Mouse (Mus musculus) embryonic facial prominence, embryonic 10.5 days (tissue): Measurements from ENCODE around the gene Tbc1d1. TPM values are rescaled to one million over a fixed set of nuclear protein-coding genes. Genes with fewer than 3 reads are reported as not detected.

Experiments used
- DNase-seq: peaks from one replicate; pipeline ENCODE4 v3.0.0-alpha.2; 2017; ENCODE audit warnings: low spot score
- H3K27ac ChIP-seq: fragments of 300-500 bp; sonication (generic); replicated peaks from 2 replicates; pipeline ENCODE4 v1.5.1; 2016; ENCODE audit warnings: mild to moderate bottlenecking
- H3K27me3 ChIP-seq: fragments of 300-500 bp; sonication (generic); replicated peaks from 2 replicates; pipeline ENCODE4 v1.6.1; 2016; ENCODE audit warnings: low read depth, mild to moderate bottlenecking; ENCODE audit not compliant: poor library complexity, severe bottlenecking
- H3K36me3 ChIP-seq: fragments of 300-500 bp; sonication (generic); replicated peaks from 2 replicates; pipeline ENCODE4 v1.6.1; 2016; ENCODE audit warnings: mild to moderate bottlenecking, moderate library complexity
- H3K4me1 ChIP-seq: fragments of 300-500 bp; sonication (generic); 2 replicates; pipeline ENCODE4 v1.6.1; 2016
- H3K4me3 ChIP-seq: fragments of 300-500 bp; sonication (generic); 2 replicates; pipeline ENCODE4 v1.5.1; 2016; ENCODE audit warnings: mild to moderate bottlenecking, moderate library complexity
- H3K9me3 ChIP-seq: fragments of 300-500 bp; sonication (generic); 2 replicates; pipeline ENCODE4 v1.6.1; 2016; ENCODE audit warnings: mild to moderate bottlenecking
- WGBS: fragments of 180-500 bp; shearing (Covaris S2); methylation state at CpG from one replicate; pipeline ENCODE4 v1.1.7; 2016; 5-methylcytosine and 5-hydroxymethylcytosine counted together
- polyA plus RNA-seq: library from polyadenylated mRNA; unstranded; fragments of >200 nt; fragmentation: Nextera tagmentation; extraction: Ambion mirVana; gene quantifications from 2 replicates; pipeline ENCODE4 v1.2.1, GENCODE M21; 2016

Gene Tbc1d1
- polyA plus RNA-seq, 1 experiment from 2014 or later = 32.9 TPM

DNA sequence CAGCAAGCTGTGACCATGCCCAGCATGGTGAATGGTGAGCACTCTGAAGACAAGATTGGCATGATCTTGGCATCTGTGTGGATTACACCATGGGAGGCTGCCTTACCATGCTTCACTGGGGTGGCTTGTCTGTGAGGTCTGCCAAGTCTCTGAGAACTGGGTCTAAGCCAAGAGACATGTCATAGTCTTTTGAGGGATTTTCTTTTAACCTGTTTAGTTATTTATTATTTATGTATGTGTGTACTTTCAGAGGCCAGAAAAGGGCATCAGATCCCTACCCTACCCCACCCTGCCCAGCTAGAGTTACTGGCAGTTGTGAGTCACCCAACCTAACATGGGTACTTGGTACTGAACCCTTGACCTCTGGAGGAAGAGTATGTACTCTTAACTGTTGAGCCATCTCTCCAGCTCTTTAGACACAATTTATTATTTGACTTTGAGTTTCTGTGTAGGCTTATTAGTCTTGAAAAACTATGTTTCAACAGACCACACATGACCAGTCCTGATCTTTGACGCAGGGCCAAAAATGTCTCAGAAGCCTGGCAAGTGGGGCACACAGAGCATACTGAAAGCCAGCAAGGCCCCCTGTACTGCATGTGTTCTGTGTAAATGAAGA lies 40.3 kb downstream of the Tbc1d1 start:
- Histone ChIP-seq H3K36me3 (no peaks in the 10 kb centered on the region; the same call in 1 of the 2 replicates), H3K27me3 (no peaks in the 10 kb centered on the region), H3K9me3 (peaks cover 4% of the 10 kb centered on the region; the same call in 1 of the 2 replicates), H3K27ac (no peak overlapping the region), H3K4me3 (no peak overlapping the region), H3K4me1 (peaks cover 15% of the 10 kb centered on the region)
- no peak for DNase-seq
- 93% methylated on average over 1 of the region's 1 CpGs for WGBS

GRCm38 (mm10) chr5:64196866-64197321 lies 40.8 kb downstream of the Tbc1d1 start:
- no peak for DNase-seq
- Histone ChIP-seq H3K27me3 (no peaks in the 10 kb centered on the region), H3K4me1 (peaks cover 15% of the 10 kb centered on the region), H3K4me3 (no peak overlapping the region), H3K9me3 (0 out of 2 replicates have a peak, but pooled peaks cover under 1% of the 10 kb centered on the region), H3K27ac (no peak overlapping the region), H3K36me3 (no peaks in the 10 kb centered on the region)
- 73% methylated on average over 5 of the region's 5 CpGs for WGBS

- DNase-seq = no peak
- no peak overlapping the region for H3K4me3 ChIP-seq
- no peaks in the 10 kb centered on the region for H3K9me3 ChIP-seq
- 90% methylated on average over 7 of the region's 7 CpGs for WGBS
- no peaks in the 10 kb centered on the region for H3K36me3 ChIP-seq
- peaks cover 11% of the 10 kb centered on the region; the same call in 1 of the 2 replicates for H3K4me1 ChIP-seq
- no peaks in the 10 kb centered on the region for H3K27me3 ChIP-seq
- H3K27ac ChIP-seq = no peak overlapping the region
Measured at GRCm38 (mm10) chr5:64198624-64199023, 42.5 kb downstream of the Tbc1d1 start.

- Histone ChIP-seq H3K4me3 (no peak overlapping the region), H3K4me1 (peaks cover 11% of the 10 kb centered on the region; the same call in 1 of the 2 replicates), H3K27ac (no peak overlapping the region), H3K36me3 (no peaks in the 10 kb centered on the region), H3K9me3 (no peaks in the 10 kb centered on the region), H3K27me3 (no peaks in the 10 kb centered on the region)
- 63% methylated on average over 5 of the region's 5 CpGs for WGBS
- no peak for DNase-seq
Measured at GRCm38 (mm10) chr5:64201071-64201470, 45.0 kb downstream of the Tbc1d1 start.

DNA sequence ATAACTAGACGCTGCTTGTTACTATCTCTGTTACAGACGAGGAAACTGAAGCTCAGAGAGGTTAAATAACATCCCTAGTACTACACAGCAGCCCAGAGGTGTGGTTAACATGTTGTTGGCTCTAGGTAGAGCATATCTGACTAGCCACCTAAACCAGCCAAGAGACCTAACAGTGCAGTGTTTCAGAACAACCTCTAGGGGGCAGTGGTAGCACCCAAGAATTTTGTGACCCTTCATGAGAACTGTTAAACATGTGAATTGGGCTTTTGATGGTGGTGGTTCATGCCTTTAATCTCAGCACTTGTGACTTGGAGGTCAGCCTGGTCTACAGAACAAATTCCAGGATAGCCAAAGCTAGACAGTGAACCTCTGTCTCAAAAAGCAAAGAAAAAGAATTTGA lies 46.2 kb downstream of the Tbc1d1 start:
- Histone ChIP-seq H3K4me3 (no peak overlapping the region), H3K4me1 (peaks cover 7% of the 10 kb centered on the region; the same call in 1 of the 2 replicates), H3K36me3 (no peaks in the 10 kb centered on the region), H3K27me3 (no peaks in the 10 kb centered on the region), H3K27ac (no peak overlapping the region), H3K9me3 (no peaks in the 10 kb centered on the region)
- WGBS = 28% methylated on average over 2 of the region's 2 CpGs
- peak; percentile 44 for DNase-seq

DNA sequence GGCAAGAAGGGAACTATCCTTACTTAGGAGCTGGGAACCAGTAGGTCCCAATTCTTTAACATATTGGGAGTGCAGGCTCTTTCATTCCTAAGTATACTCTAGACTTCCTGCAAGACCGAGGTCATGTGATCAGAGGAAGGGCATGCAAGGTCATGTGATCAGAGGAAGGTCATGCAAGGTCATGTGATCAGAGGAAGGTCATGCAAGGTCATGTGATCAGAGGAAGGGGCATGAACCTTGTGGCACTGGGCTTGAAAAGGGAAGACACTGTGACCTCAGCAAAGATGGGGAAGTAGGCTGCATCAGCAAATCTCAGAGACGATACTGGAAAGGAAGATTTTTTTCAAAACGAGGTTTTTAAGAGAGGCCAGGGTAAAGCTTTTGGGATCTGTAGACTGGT lies 49.5 kb downstream of the Tbc1d1 start:
- peaks cover 6% of the 10 kb centered on the region; the same call in 1 of the 2 replicates for H3K4me1 ChIP-seq
- no peaks in the 10 kb centered on the region for H3K36me3 ChIP-seq
- no peaks in the 10 kb centered on the region for H3K27me3 ChIP-seq
- DNase-seq = no peak
- no peak overlapping the region for H3K4me3 ChIP-seq
- H3K9me3 ChIP-seq = no peaks in the 10 kb centered on the region
- WGBS = 77% methylated on average over 3 of the region's 3 CpGs
- H3K27ac ChIP-seq = no peak overlapping the region

GRCm38 (mm10) chr5:64206431-64206830 lies 50.3 kb downstream of the Tbc1d1 start:
- Histone ChIP-seq H3K4me3 (no peak overlapping the region), H3K4me1 (peaks cover 6% of the 10 kb centered on the region), H3K36me3 (no peaks in the 10 kb centered on the region), H3K27me3 (no peaks in the 10 kb centered on the region), H3K9me3 (no peaks in the 10 kb centered on the region), H3K27ac (no peak overlapping the region; the same call in 1 of the 2 replicates)
- no peak for DNase-seq
- 80% methylated on average over 3 of the region's 3 CpGs for WGBS

GRCm38 (mm10) chr5:64206875-64207274 lies 50.8 kb downstream of the Tbc1d1 start:
- Histone ChIP-seq H3K27ac (no peak overlapping the region), H3K36me3 (no peaks in the 10 kb centered on the region), H3K9me3 (no peaks in the 10 kb centered on the region), H3K4me1 (peaks cover 10% of the 10 kb centered on the region), H3K4me3 (no peak overlapping the region), H3K27me3 (no peaks in the 10 kb centered on the region)
- no peak for DNase-seq
- 78% methylated on average over 8 of the region's 8 CpGs for WGBS

DNA sequence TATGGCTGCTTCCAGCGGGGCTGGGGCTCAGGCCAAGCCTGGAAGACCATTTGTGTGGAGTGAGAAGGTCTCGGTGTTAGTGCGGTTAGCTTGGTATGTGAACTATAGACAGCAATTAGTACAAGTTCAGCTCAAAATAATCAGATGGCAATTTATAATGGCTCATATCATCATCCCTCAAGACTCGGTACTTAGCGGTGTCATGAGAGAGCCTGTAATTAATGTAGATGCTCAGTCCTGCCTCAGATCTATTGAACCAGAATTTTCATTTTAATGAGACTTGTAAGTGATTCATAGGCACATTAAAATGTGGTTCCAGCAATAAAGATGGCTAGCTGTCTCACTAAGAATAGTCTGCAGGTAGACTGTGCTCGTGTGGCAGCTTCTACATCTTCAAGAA lies 51.7 kb downstream of the Tbc1d1 start:
- 91% methylated on average over 6 of the region's 6 CpGs for WGBS
- no peaks in the 10 kb centered on the region for H3K9me3 ChIP-seq
- H3K36me3 ChIP-seq = no peaks in the 10 kb centered on the region
- no peak overlapping the region for H3K4me3 ChIP-seq
- no peak for DNase-seq
- no peaks in the 10 kb centered on the region for H3K27me3 ChIP-seq
- H3K27ac ChIP-seq = no peak overlapping the region
- H3K4me1 ChIP-seq = peaks cover 19% of the 10 kb centered on the region

DNA sequence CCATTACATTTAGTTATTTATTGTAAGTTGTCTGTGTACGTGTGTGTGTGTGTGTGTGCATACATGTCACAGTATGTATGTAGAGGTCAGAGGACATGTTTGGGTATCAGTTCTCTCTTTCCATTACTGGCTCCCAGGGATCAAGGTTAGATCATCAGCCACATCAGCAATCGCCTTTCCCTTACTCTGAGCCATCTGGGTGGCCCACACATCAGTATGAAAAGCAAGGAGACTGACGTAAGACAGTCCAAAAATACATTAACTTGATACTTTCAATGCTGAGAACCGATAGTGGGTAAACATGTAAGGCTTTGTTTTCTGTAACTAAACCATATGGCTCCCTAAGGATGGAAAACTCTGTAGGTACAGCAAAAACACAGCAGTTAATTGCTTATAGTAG lies 54.7 kb downstream of the Tbc1d1 start:
- no peak for DNase-seq
- 77% methylated on average over 4 of the region's 4 CpGs for WGBS
- no peaks in the 10 kb centered on the region for H3K9me3 ChIP-seq
- no peaks in the 10 kb centered on the region for H3K27me3 ChIP-seq
- no peak overlapping the region for H3K27ac ChIP-seq
- peaks cover 23% of the 10 kb centered on the region for H3K4me1 ChIP-seq
- no peaks in the 10 kb centered on the region for H3K36me3 ChIP-seq
- H3K4me3 ChIP-seq = no peak overlapping the region

DNA sequence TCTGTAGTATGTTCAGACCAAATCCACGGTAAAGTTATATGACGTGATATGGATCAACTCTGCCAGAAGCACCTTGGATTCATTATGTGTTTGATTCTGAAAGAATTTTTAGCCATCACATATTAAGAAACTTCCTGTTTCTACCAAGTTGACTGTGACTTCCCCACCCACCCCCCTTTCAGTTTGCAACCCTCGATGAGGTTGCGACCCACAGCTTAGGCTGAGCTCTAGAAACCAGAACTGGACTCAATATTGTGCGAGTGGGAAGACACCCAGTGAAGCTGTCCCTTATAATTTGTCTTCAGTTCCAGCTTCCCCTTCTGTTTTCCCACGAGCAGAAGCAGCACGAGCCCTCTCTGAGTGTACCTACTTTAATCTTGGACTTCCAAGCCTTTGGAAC lies 55.2 kb downstream of the Tbc1d1 start:
- Histone ChIP-seq H3K4me3 (no peak overlapping the region), H3K4me1 (peaks cover 23% of the 10 kb centered on the region), H3K36me3 (no peaks in the 10 kb centered on the region), H3K27me3 (no peaks in the 10 kb centered on the region), H3K27ac (no peak overlapping the region), H3K9me3 (no peaks in the 10 kb centered on the region)
- WGBS = 79% methylated on average over 7 of the region's 7 CpGs
- DNase-seq = no peak

GRCm38 (mm10) chr5:64212206-64212605 lies 56.1 kb downstream of the Tbc1d1 start:
- Histone ChIP-seq H3K4me3 (no peak overlapping the region), H3K4me1 (peaks cover 23% of the 10 kb centered on the region), H3K27me3 (no peaks in the 10 kb centered on the region), H3K36me3 (no peaks in the 10 kb centered on the region), H3K9me3 (no peaks in the 10 kb centered on the region), H3K27ac (no peak overlapping the region; the same call in none of the 2 replicates)
- DNase-seq = no peak
- WGBS = 45% methylated on average over 5 of the region's 5 CpGs

- 72% methylated on average over 3 of the region's 3 CpGs for WGBS
- H3K4me1 ChIP-seq = peaks cover 27% of the 10 kb centered on the region
Measured at GRCm38 (mm10) chr5:64212619-64213018, 56.5 kb downstream of the Tbc1d1 start.

More at GRCm38 (mm10) chr5:64212619-64213018, 56.5 kb downstream of the Tbc1d1 start:
- Histone ChIP-seq H3K27me3 (no peaks in the 10 kb centered on the region), H3K4me3 (no peak overlapping the region), H3K36me3 (no peaks in the 10 kb centered on the region), H3K27ac (no peak overlapping the region; the same call in 1 of the 2 replicates), H3K9me3 (no peaks in the 10 kb centered on the region)
- no peak for DNase-seq
